Mouse (Mus musculus) stomach, embryonic 16.5 days (tissue): ENCODE results near the gene Strc. TPM values are rescaled to one million over a fixed set of nuclear protein-coding genes. Genes with fewer than 3 reads are reported as not detected.
"Not testable (repeated sequence)": the region's sequence is repeated elsewhere in the genome, so short reads cannot be mapped to it uniquely, and the experiment has no call there.

Experiments used
- ATAC-seq: fragments of 200-750 bp; cut with Nextera tagmentation; 2 replicates; pipeline ENCODE4 v1.8.0; 2017; ENCODE audit warnings: moderate number of reproducible peaks, moderate TSS enrichment; ENCODE audit not compliant: insufficient read depth, low FRiP score
- H3K27ac ChIP-seq: fragments of 300-500 bp; sonication (generic); 2 replicates; pipeline ENCODE4 v1.5.1; 2014; ENCODE audit warnings: low read length
- H3K27me3 ChIP-seq: fragments of 300-500 bp; sonication (generic); 2 replicates; pipeline ENCODE4 v1.6.1; 2014; ENCODE audit warnings: low read length, control low read depth, mixed read lengths; ENCODE audit not compliant: control insufficient read depth, insufficient read depth
- H3K36me3 ChIP-seq: fragments of 300-500 bp; sonication (generic); 2 replicates; pipeline ENCODE4 v1.6.1; 2014; ENCODE audit warnings: low read length; ENCODE audit not compliant: control insufficient read depth, insufficient read depth
- H3K4me1 ChIP-seq: fragments of 300-500 bp; sonication (generic); 2 replicates; pipeline ENCODE4 v1.6.1; 2014; ENCODE audit warnings: low read length, control low read depth, mixed read lengths; ENCODE audit not compliant: control insufficient read depth, insufficient read depth
- H3K4me2 ChIP-seq: fragments of 300-500 bp; sonication (generic); 2 replicates; pipeline ENCODE4 v1.6.1; 2014; ENCODE audit warnings: low read depth, low read length, mixed read lengths
- H3K4me3 ChIP-seq: fragments of 300-500 bp; sonication (generic); replicated peaks from 2 replicates; pipeline ENCODE4 v1.5.1; 2014; ENCODE audit warnings: mild to moderate bottlenecking, low read length
- H3K9ac ChIP-seq: fragments of 300-500 bp; sonication (generic); 2 replicates; pipeline ENCODE4 v1.6.1; 2014; ENCODE audit warnings: low read length
- H3K9me3 ChIP-seq: fragments of 300-500 bp; sonication (generic); replicated peaks from 2 replicates; pipeline ENCODE4 v1.6.1; 2016; ENCODE audit warnings: low read length, control low read depth; ENCODE audit not compliant: control insufficient read depth
- WGBS: fragments of 180-500 bp; shearing (Covaris S2); extraction: QIAGEN DNeasy Blood & Tissue Kit; methylation state at CpG from one replicate; pipeline ENCODE4 v1.1.7; 2014; 5-methylcytosine and 5-hydroxymethylcytosine counted together
- polyA plus RNA-seq: library from polyadenylated mRNA; unstranded; fragments of >200 nt; fragmentation: Nextera tagmentation; extraction: Ambion mirVana; gene quantifications from 2 replicates; pipeline ENCODE4 v1.2.1, GENCODE M21; 2015

Gene Strc
- not detected in 2 replicates for polyA plus RNA-seq

GRCm38 (mm10) chr2:121386961-121387575, at the start of gene Strc:
Strc (minus strand) TSS chr2:121387168.
- ATAC-seq, H3K36me3 ChIP-seq, H3K27me3 ChIP-seq, H3K4me1 ChIP-seq, H3K9me3 ChIP-seq, H3K27ac ChIP-seq, H3K4me2 ChIP-seq, H3K9ac ChIP-seq, H3K4me3 ChIP-seq: not testable (repeated sequence)
- WGBS: 95% methylated on average over 14 of the region's 17 CpGs

- Histone ChIP-seq H3K36me3 (peaks cover 53% of the 10 kb centered on the region), H3K27ac (no peak overlapping the region), H3K4me2 (no peak overlapping the region), H3K4me3 (no peak overlapping the region), H3K9ac (no peak overlapping the region), H3K9me3 (no peaks in the 10 kb centered on the region), H3K27me3 (no peaks in the 10 kb centered on the region), H3K4me1 (no peaks in the 10 kb centered on the region)
- WGBS: 100% methylated on average over 1 of the region's 1 CpGs
- no peak for ATAC-seq
Measured at GRCm38 (mm10) chr2:121434854-121435253, 47.9 kb upstream of the Strc start.

DNA sequence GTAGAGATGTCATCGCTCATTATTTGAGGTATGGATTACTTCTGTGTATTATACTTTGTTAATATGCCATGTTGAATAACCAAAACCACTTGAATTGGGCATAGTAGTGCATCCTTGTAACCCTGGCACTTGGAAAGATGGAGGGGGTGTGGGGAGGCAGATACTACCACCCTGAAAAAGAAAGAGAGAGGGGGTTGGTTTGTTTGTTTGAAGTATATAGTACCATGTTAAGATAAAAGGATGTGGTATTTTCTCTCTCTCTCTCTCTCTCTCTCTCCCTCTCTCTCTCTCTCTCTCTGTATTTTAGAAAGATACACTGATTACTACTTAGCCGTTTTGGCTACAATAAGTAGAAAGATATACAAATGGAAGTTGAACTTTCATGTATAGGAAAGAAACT, 38.9 kb upstream of the Strc start:
- H3K4me1 ChIP-seq: no peaks in the 10 kb centered on the region
- H3K9ac ChIP-seq: no peak overlapping the region
- WGBS: 84% methylated on average over 2 of the region's 2 CpGs
- H3K4me3 ChIP-seq: no peak overlapping the region
- H3K4me2 ChIP-seq: no peak overlapping the region
- no peaks in the 10 kb centered on the region for H3K9me3 ChIP-seq
- no peaks in the 10 kb centered on the region for H3K27me3 ChIP-seq
- no peak for ATAC-seq
- H3K36me3 ChIP-seq: peaks cover 54% of the 10 kb centered on the region
- no peak overlapping the region for H3K27ac ChIP-seq

- Histone ChIP-seq H3K27ac (no peak overlapping the region), H3K4me1 (peaks cover 11% of the 10 kb centered on the region; the same call in 1 of the 2 replicates), H3K36me3 (peaks cover 39% of the 10 kb centered on the region), H3K9ac (no peak overlapping the region), H3K4me3 (no peak overlapping the region), H3K9me3 (no peaks in the 10 kb centered on the region), H3K4me2 (no peak overlapping the region), H3K27me3 (no peaks in the 10 kb centered on the region)
- 90% methylated on average over 2 of the region's 2 CpGs for WGBS
- no peak for ATAC-seq
Measured at GRCm38 (mm10) chr2:121423166-121423565, 36.2 kb upstream of the Strc start.

DNA sequence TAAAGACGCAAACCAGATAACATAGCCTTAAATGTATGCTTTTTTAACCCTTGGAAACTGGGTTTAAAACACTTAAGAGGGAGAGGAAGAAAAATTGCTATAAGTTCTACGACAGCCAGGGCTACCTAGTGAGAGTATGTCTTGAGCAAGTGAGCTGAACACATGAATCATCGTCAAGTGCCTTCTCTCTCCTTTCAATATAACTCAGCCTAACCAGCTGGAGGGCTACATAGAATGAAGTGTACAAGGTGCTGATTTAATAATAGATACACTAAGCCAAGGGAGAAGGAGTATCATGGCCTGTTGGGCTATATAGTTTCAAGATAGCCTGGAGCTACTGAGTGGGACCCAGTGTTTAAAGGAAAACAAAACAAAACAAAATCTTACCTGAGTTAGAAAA, 31.5 kb upstream of the Strc start:
- no peak overlapping the region for H3K27ac ChIP-seq
- H3K27me3 ChIP-seq: no peaks in the 10 kb centered on the region
- WGBS: 77% methylated on average over 3 of the region's 3 CpGs
- H3K9me3 ChIP-seq: no peaks in the 10 kb centered on the region
- H3K9ac ChIP-seq: no peak overlapping the region
- H3K4me1 ChIP-seq: peaks cover 30% of the 10 kb centered on the region
- ATAC-seq: no peak
- H3K36me3 ChIP-seq: peaks cover 23% of the 10 kb centered on the region
- no peak overlapping the region for H3K4me2 ChIP-seq
- H3K4me3 ChIP-seq: no peak overlapping the region

GRCm38 (mm10) chr2:121416356-121416755, 29.4 kb upstream of the Strc start:
- Histone ChIP-seq H3K27ac (no peak overlapping the region), H3K4me2 (0 out of 2 replicates have a peak overlapping the region, but pooled peaks have one; percentile 7), H3K27me3 (no peaks in the 10 kb centered on the region), H3K9me3 (no peaks in the 10 kb centered on the region), H3K4me1 (peaks cover 30% of the 10 kb centered on the region), H3K4me3 (no peak overlapping the region), H3K36me3 (peaks cover 5% of the 10 kb centered on the region), H3K9ac (no peak overlapping the region)
- 76% methylated on average over 6 of the region's 6 CpGs for WGBS
- no peak for ATAC-seq

DNA sequence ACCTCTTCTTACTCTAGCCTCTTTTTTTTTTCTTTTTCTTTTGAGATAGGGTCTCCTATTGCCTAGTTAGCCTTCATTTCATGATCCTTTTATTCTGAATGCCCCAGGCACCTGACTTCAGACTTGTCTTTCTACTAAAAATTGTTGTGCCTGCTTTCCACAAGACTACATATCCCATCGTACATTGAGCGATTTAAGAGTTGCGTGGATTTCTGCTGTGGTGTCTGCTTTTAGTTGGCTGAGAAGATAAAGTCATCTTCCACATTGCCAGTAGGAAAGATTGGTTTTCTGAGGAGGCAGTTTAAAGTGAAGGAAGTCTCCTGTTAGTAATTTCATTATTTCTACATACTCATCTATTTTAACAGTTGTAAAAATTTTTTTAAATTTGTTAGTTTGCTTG, 28.6 kb upstream of the Strc start:
- H3K4me2 ChIP-seq: peak overlapping the region; percentile 78
- peaks cover 30% of the 10 kb centered on the region for H3K4me1 ChIP-seq
- H3K4me3 ChIP-seq: peak overlapping the region; percentile 100
- WGBS: 67% methylated on average over 3 of the region's 3 CpGs
- no peak overlapping the region for H3K27ac ChIP-seq
- H3K27me3 ChIP-seq: no peaks in the 10 kb centered on the region
- H3K9ac ChIP-seq: no peak overlapping the region
- peaks cover 4% of the 10 kb centered on the region for H3K36me3 ChIP-seq
- no peaks in the 10 kb centered on the region for H3K9me3 ChIP-seq
- ATAC-seq: no peak

GRCm38 (mm10) chr2:121415103-121415502, 28.1 kb upstream of the Strc start:
- peak overlapping the region; percentile 60; the same call in 1 of the 2 replicates for H3K9ac ChIP-seq
- peaks cover 4% of the 10 kb centered on the region for H3K36me3 ChIP-seq
- H3K4me1 ChIP-seq: peaks cover 30% of the 10 kb centered on the region
- no peaks in the 10 kb centered on the region for H3K9me3 ChIP-seq
- peak overlapping the region; percentile 100 for H3K4me3 ChIP-seq
- H3K27me3 ChIP-seq: no peaks in the 10 kb centered on the region
- ATAC-seq: no peak
- 30% methylated on average over 3 of the region's 3 CpGs for WGBS
- peak overlapping the region; percentile 78 for H3K4me2 ChIP-seq
- no peak overlapping the region for H3K27ac ChIP-seq

DNA sequence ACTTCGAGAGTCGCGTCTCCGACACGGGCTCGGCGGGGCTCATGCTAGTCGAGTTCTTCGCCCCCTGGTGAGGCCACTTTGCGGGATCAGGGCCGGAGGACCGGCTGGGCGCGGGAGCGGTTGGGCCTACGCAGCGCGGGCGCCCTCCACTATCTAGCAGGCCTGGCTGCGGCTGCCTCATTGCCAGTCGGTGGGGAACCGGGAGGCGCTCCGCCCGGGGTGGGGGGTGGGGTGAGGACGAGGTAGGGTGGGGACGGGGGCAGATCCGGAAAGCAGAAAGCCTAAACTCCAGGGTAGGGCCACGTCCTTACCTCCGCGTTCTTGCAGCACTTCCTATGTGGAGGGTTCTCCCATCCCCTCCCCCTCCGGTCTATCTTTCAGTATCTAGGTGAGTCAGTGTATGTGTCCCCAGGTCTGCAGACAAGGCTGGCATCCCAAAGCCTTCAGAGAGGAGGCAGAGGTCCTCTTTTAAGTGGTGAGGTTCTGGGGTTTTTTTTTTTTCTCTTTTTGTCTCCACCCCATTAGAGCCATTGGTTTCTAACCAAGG, 27.2 kb upstream of the Strc start:
- under 1% methylated on average over 32 of the region's 32 CpGs for WGBS

More for the DNA sequence above, 27.2 kb upstream of the Strc start:
- H3K4me3 ChIP-seq: peak overlapping the region; percentile 100
- ATAC-seq: peak; percentile 25; the same call in 1 of the 2 replicates
- peaks cover 4% of the 10 kb centered on the region for H3K36me3 ChIP-seq
- H3K27ac ChIP-seq: peak overlapping the region; percentile 99
- H3K9me3 ChIP-seq: no peaks in the 10 kb centered on the region
- H3K27me3 ChIP-seq: no peaks in the 10 kb centered on the region
- H3K9ac ChIP-seq: peak overlapping the region; percentile 99
- peak overlapping the region; percentile 78 for H3K4me2 ChIP-seq
- peaks cover 27% of the 10 kb centered on the region for H3K4me1 ChIP-seq
